Mouse (Mus musculus) macrophage (primary cell): Measurements from ENCODE around the gene Spsb1. TPM values are rescaled to one million over a fixed set of nuclear protein-coding genes. Genes with fewer than 3 reads are reported as not detected.

Experiments
- H3K27ac ChIP-seq: fragments of 350-480 bp; formaldehyde crosslinking; 2 replicates; pipeline ENCODE4 v1.9.0; 2021
- H3K36me3 ChIP-seq: fragments of 350-480 bp; formaldehyde crosslinking; 2 replicates; pipeline ENCODE4 v1.9.0; 2021; ENCODE audit errors: inconsistent target
- H3K4me3 ChIP-seq: fragments of 350-480 bp; formaldehyde crosslinking; 2 replicates; pipeline ENCODE4 v1.9.0; 2021; ENCODE audit errors: inconsistent target
- H3K79me2 ChIP-seq: fragments of 350-480 bp; formaldehyde crosslinking; 2 replicates; pipeline ENCODE4 v1.9.0; 2021; ENCODE audit errors: inconsistent target
- WGBS: methylation state at CpG from one replicate; pipeline ENCODE4 v1.1.7; 2026; ENCODE audit warnings: inconsistent platforms; ENCODE audit not compliant: missing documents; 5-methylcytosine and 5-hydroxymethylcytosine counted together
- polyA plus RNA-seq: library from polyadenylated mRNA; stranded (reverse); fragments of 250-400 nt; gene quantifications from 3 replicates; pipeline ENCODE4 v1.2.4, GENCODE M21; 2018; ENCODE audit warnings: inconsistent platforms

The Spsb1 gene
- polyA plus RNA-seq, 1 experiment from 2014 or later = 1.5 TPM

GRCm38 (mm10) chr4:149953621-149954481 lies 992 bp downstream of the Spsb1 start:
- H3K79me2 ChIP-seq = no peaks in the 10 kb centered on the region
- no peak overlapping the region for H3K27ac ChIP-seq
- peak overlapping the region; percentile 24 for H3K4me3 ChIP-seq
- WGBS = 3% methylated on average over 31 of the region's 32 CpGs
- no peaks in the 10 kb centered on the region for H3K36me3 ChIP-seq

DNA sequence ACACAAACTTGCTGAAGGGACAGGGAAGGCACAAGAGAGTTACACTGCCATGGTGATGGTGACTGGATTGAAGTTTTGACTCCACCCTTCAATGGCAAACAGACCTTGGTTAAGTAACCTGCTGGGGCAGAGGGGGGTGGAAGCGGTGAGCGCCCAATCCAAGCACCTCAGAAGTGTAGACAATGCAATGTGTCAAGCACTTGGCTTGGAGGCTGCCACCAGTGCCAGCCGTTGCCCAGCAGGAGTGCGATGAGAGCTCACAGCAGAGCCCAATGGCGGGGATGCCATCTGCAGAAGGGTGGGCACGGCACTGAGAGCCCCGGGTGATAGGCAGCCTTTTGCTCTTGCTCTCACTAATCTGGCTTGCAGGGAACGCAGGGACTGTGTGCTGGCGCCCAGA lies 2.6 kb downstream of the Spsb1 start:
- no peaks in the 10 kb centered on the region for H3K36me3 ChIP-seq
- 90% methylated on average over 9 of the region's 9 CpGs for WGBS
- H3K4me3 ChIP-seq = no peak overlapping the region
- no peak overlapping the region for H3K27ac ChIP-seq
- no peaks in the 10 kb centered on the region for H3K79me2 ChIP-seq

DNA sequence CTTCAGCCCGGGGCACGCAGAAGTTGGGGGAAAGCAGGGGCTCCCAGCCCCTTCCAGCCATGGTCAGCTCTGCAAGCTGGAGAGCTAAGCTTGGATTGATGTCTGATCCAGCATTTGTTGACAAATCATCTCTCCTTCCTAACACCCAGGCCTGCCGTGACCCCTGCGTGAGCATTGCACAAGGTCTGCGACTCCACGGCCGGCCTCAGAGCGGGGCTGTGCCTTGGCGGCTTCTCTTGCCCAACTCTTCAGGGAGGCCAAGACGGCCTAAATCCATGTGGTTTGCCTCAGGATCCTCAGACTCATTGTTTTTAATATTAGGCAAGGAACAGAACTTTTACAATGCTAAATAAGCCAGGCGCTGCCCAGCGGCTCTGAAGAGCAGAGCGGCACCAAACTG lies 3.6 kb downstream of the Spsb1 start:
- H3K79me2 ChIP-seq = no peaks in the 10 kb centered on the region
- WGBS = 65% methylated on average over 13 of the region's 13 CpGs
- H3K36me3 ChIP-seq = no peaks in the 10 kb centered on the region
- H3K4me3 ChIP-seq = no peak overlapping the region
- H3K27ac ChIP-seq = no peak overlapping the region

GRCm38 (mm10) chr4:149949691-149950090 lies 5.2 kb downstream of the Spsb1 start:
- no peaks in the 10 kb centered on the region for H3K79me2 ChIP-seq
- H3K27ac ChIP-seq = no peak overlapping the region
- no peaks in the 10 kb centered on the region for H3K36me3 ChIP-seq
- H3K4me3 ChIP-seq = no peak overlapping the region
- WGBS = 92% methylated on average over 13 of the region's 13 CpGs

GRCm38 (mm10) chr4:149948119-149948518 lies 6.7 kb downstream of the Spsb1 start:
- H3K4me3 ChIP-seq = no peak overlapping the region

GRCm38 (mm10) chr4:149947396-149947795 lies 7.4 kb downstream of the Spsb1 start:
- WGBS = 77% methylated on average over 5 of the region's 5 CpGs
- no peak overlapping the region for H3K27ac ChIP-seq
- H3K36me3 ChIP-seq = no peaks in the 10 kb centered on the region
- no peaks in the 10 kb centered on the region for H3K79me2 ChIP-seq
- H3K4me3 ChIP-seq = no peak overlapping the region

More at GRCm38 (mm10) chr4:149948119-149948518, 6.7 kb downstream of the Spsb1 start:
- Histone ChIP-seq H3K79me2 (no peaks in the 10 kb centered on the region), H3K36me3 (no peaks in the 10 kb centered on the region), H3K27ac (no peak overlapping the region)
- WGBS = 93% methylated on average over 5 of the region's 5 CpGs

- Histone ChIP-seq H3K4me3 (no peak overlapping the region), H3K79me2 (no peaks in the 10 kb centered on the region), H3K27ac (no peak overlapping the region), H3K36me3 (no peaks in the 10 kb centered on the region)
- WGBS = 91% methylated on average over 9 of the region's 9 CpGs
These were observed 9.6 kb downstream of the Spsb1 start for GRCm38 (mm10) chr4:149945194-149945593.

DNA sequence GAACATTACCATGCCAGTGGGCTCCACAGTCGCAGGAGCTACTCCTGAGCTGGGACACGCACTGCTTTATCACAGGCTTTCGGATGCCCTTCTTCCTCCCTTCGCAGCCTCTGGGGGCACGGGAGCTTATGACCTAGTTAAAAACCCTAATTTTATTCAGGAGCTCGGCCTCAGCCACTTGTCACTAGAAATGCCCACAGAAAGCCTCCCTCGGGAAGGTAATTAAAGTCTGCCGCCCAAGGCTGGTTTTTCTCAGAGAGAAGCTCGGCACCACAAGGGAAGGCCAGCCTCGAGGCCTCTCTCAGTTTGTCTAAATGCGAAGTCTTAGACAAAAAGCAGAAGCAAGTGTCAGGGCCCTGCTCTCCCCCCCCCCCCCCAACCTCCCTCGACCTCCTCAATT lies 10.6 kb downstream of the Spsb1 start:
- Histone ChIP-seq H3K27ac (no peak overlapping the region), H3K79me2 (no peaks in the 10 kb centered on the region), H3K36me3 (no peaks in the 10 kb centered on the region), H3K4me3 (no peak overlapping the region)
- 40% methylated on average over 12 of the region's 12 CpGs for WGBS

GRCm38 (mm10) chr4:149942831-149943741 lies 11.8 kb downstream of the Spsb1 start:
- no peak overlapping the region for H3K27ac ChIP-seq
- WGBS = 69% methylated on average over 10 of the region's 10 CpGs
- no peaks in the 10 kb centered on the region for H3K36me3 ChIP-seq
- H3K79me2 ChIP-seq = no peaks in the 10 kb centered on the region
- no peak overlapping the region for H3K4me3 ChIP-seq

- Histone ChIP-seq H3K36me3 (no peaks in the 10 kb centered on the region), H3K4me3 (no peak overlapping the region), H3K27ac (no peak overlapping the region), H3K79me2 (no peaks in the 10 kb centered on the region)
- WGBS = 54% methylated on average over 17 of the region's 18 CpGs
These were observed 13.6 kb downstream of the Spsb1 start for GRCm38 (mm10) chr4:149941067-149941755.

DNA sequence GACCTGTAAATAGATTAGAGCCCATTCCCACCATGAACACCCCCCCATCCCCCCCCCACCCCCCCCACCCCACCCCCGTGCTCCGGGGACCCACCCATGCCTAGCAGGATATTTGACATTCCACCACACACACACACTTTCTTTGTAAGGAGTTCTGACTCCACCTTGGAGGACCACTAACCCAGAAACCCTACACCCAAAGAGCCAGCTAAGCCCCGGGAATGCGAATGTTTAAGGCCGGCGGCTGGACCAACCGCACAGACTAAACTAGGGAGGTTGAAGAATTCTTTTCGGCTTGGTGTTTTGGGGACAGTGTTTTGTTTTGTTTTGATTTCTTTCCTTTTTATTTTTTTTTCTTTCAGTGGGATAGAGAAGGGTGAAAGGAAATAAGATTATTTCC lies 16.1 kb downstream of the Spsb1 start:
- Histone ChIP-seq H3K79me2 (no peaks in the 10 kb centered on the region), H3K4me3 (no peak overlapping the region), H3K36me3 (no peaks in the 10 kb centered on the region), H3K27ac (no peak overlapping the region)
- WGBS = 100% methylated on average over 8 of the region's 8 CpGs

GRCm38 (mm10) chr4:149936921-149937320 lies 17.9 kb downstream of the Spsb1 start:
- Histone ChIP-seq H3K4me3 (no peak overlapping the region), H3K36me3 (no peaks in the 10 kb centered on the region), H3K27ac (no peak overlapping the region), H3K79me2 (no peaks in the 10 kb centered on the region)
- 72% methylated on average over 5 of the region's 5 CpGs for WGBS

DNA sequence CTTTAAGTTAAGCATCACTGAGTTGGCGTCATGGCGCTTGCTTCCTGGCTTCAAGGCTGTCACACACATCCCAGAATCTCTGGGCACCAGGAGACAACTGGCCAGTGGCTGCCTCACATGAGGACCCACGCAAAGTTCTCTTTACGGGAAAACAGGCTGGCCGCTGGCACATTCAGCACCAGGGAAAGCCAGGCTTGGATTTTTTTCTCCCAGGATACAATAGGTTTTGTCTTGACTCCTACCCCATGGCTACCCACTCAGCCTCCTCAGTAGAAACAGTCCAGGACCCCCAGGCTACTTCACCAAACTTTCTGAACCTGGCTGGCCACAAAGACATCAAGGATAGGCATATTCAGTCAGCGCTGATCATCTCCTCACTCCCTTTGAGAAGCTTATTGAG lies 19.4 kb downstream of the Spsb1 start:
- Histone ChIP-seq H3K36me3 (no peaks in the 10 kb centered on the region), H3K4me3 (no peak overlapping the region), H3K79me2 (no peaks in the 10 kb centered on the region), H3K27ac (no peak overlapping the region)
- 93% methylated on average over 6 of the region's 6 CpGs for WGBS

GRCm38 (mm10) chr4:149933519-149934245 lies 21.2 kb downstream of the Spsb1 start:
- H3K4me3 ChIP-seq = no peak overlapping the region
- H3K36me3 ChIP-seq = no peaks in the 10 kb centered on the region
- 91% methylated on average over 16 of the region's 16 CpGs for WGBS
- H3K27ac ChIP-seq = no peak overlapping the region
- no peaks in the 10 kb centered on the region for H3K79me2 ChIP-seq
